Mouse (Mus musculus): ENCODE measurements around the gene H13. TPM values are rescaled to one million over a fixed set of nuclear protein-coding genes. Genes with fewer than 3 reads are reported as not detected.

The H13 gene
- total and polyA plus RNA-seq, 3 experiments = 116 to 175 (median 137) TPM

GRCm38 (mm10) chr2:152709066-152709465, 39.8 kb downstream of the H13 start:
- H3K9ac ChIP-seq (ENCODE audit: insufficient read depth, low read depth) = no peak overlapping the region
- no peak overlapping the region for H3K4me3 ChIP-seq (replicated peaks in 1 of 3; ENCODE audit: low read depth in 2 of 3, low read length in 2 of 3, poor library complexity in 1 of 3)
- no peaks in the 10 kb centered on the region for H3K79me2 ChIP-seq (replicated peaks; ENCODE audit: control insufficient read depth, extremely low read depth, insufficient read depth, poor library complexity, severe bottlenecking)
- H3K4me2 ChIP-seq (ENCODE audit: insufficient read depth, low read depth, poor library complexity, severe bottlenecking) = no peak overlapping the region
- no peaks in the 10 kb centered on the region for H3K9me3 ChIP-seq (replicated peaks; ENCODE audit: low read length)
- in situ Hi-C loops (cut with MboI; ENCODE audit: low pct_ligation_motif_present, low pct_unique_long_range_greater_than_20kb, low sequenced_read_pairs) = no loop called here
- TF ChIP-seq MAFK (IDR thresholded peaks at IDR 0.05; ENCODE audit: insufficient replicate concordance, low read length) = no peak
- TF ChIP-seq JUND (conservative IDR thresholded peaks at IDR 0.05; ENCODE audit: low read depth, low read length) = no peak
- no peak overlapping the region for H3K27ac ChIP-seq (ENCODE audit: insufficient read depth, low read depth)
- peaks cover 43 to 73% of the 10 kb centered on the region in 2 experiments for H3K36me3 ChIP-seq (replicated peaks in 1 of 2; ENCODE audit: control insufficient read depth in 1 of 2, insufficient read depth in 1 of 2, low read length in 1 of 2)
- no peak for DNase-seq (ENCODE audit: extremely low read depth)
- no peaks in the 10 kb centered on the region for H3K27me3 ChIP-seq (replicated peaks)
- dilution Hi-C loops (cut with MboI; ENCODE audit: extremely low pct_ligation_motif_present, extremely low pct_unique_long_range_greater_than_20kb, low sequenced_read_pairs) = no loop called here
- H3K4me1 ChIP-seq (ENCODE audit: control insufficient read depth in 1 of 2, insufficient read depth in 2 of 2) = no peaks in the 10 kb centered on the region

GRCm38 (mm10) chr2:152716241-152716772, 47.0 kb downstream of the H13 start:
- Histone ChIP-seq H3K4me2 (ENCODE audit: insufficient read depth, low read depth, poor library complexity, severe bottlenecking) (no peak overlapping the region), H3K9ac (ENCODE audit: insufficient read depth, low read depth) (no peak overlapping the region), H3K9me3 (replicated peaks; ENCODE audit: low read length) (no peaks in the 10 kb centered on the region), H3K4me1 (ENCODE audit: control insufficient read depth in 1 of 2, insufficient read depth in 2 of 2) (peaks cover 0 to 2% of the 10 kb centered on the region in 2 experiments; a peak in 1 of 4 replicates), H3K79me2 (replicated peaks; ENCODE audit: control insufficient read depth, extremely low read depth, insufficient read depth, poor library complexity, severe bottlenecking) (no peaks in the 10 kb centered on the region), H3K27ac (ENCODE audit: insufficient read depth, low read depth) (no peak overlapping the region), H3K4me3 (replicated peaks in 1 of 3; ENCODE audit: low read depth in 2 of 3, low read length in 2 of 3, poor library complexity in 1 of 3) (no peak overlapping the region), H3K27me3 (replicated peaks) (peaks cover 3% of the 10 kb centered on the region), H3K36me3 (replicated peaks in 1 of 2; ENCODE audit: control insufficient read depth in 1 of 2, insufficient read depth in 1 of 2, low read length in 1 of 2) (peaks cover 4 to 20% of the 10 kb centered on the region in 2 experiments)
- dilution Hi-C loops (cut with MboI; ENCODE audit: extremely low pct_ligation_motif_present, extremely low pct_unique_long_range_greater_than_20kb, low sequenced_read_pairs) (no loop called here), in situ Hi-C loops (cut with MboI; ENCODE audit: low pct_ligation_motif_present, low pct_unique_long_range_greater_than_20kb, low sequenced_read_pairs) (no loop called here)
- no peak for DNase-seq (ENCODE audit: extremely low read depth)
- TF ChIP-seq USF2 (conservative IDR thresholded peaks at IDR 0.05; ENCODE audit: low read depth, low read length) = no peak
- no peak for TF ChIP-seq ELF1 (IDR thresholded peaks at IDR 0.05; ENCODE audit: low read depth, low read length)
- TF ChIP-seq RCOR1 (conservative IDR thresholded peaks at IDR 0.05; ENCODE audit: low read depth, low read length) = no peak
- no peak for TF ChIP-seq JUN (IDR thresholded peaks at IDR 0.05; ENCODE audit: insufficient read depth, low read depth, low read length)
- no peak for TF ChIP-seq EP300 (IDR thresholded peaks at IDR 0.05; ENCODE audit: low read length)
- no peak for TF ChIP-seq BHLHE40 (IDR thresholded peaks at IDR 0.05; ENCODE audit: low read depth, low read length)
- TF ChIP-seq PAX5 (IDR thresholded peaks at IDR 0.05; ENCODE audit: low read length) = no peak
- no peak for TF ChIP-seq TBP (conservative IDR thresholded peaks at IDR 0.05; ENCODE audit: low read depth, low read length)
- no peak for TF ChIP-seq NRF1 (IDR thresholded peaks at IDR 0.05; ENCODE audit: low read depth, low read length)
- no peak for TF ChIP-seq USF1 (IDR thresholded peaks at IDR 0.05; ENCODE audit: low read depth, low read length)
- TF ChIP-seq HCFC1 (IDR thresholded peaks at IDR 0.05; ENCODE audit: low read depth, low read length) = no peak

- no peak for DNase-seq (ENCODE audit: extremely low read depth)
- in situ Hi-C loops (cut with MboI; ENCODE audit: low pct_ligation_motif_present, low pct_unique_long_range_greater_than_20kb, low sequenced_read_pairs) = no loop called here
- dilution Hi-C loops (cut with MboI; ENCODE audit: extremely low pct_ligation_motif_present, extremely low pct_unique_long_range_greater_than_20kb, low sequenced_read_pairs) = no loop called here
- Histone ChIP-seq H3K9ac (ENCODE audit: insufficient read depth, low read depth) (no peak overlapping the region), H3K36me3 (replicated peaks in 1 of 2; ENCODE audit: control insufficient read depth in 1 of 2, insufficient read depth in 1 of 2, low read length in 1 of 2) (peaks cover 4 to 17% of the 10 kb centered on the region in 2 experiments), H3K27ac (ENCODE audit: insufficient read depth, low read depth) (no peak overlapping the region), H3K27me3 (replicated peaks) (peaks cover 3% of the 10 kb centered on the region), H3K9me3 (replicated peaks; ENCODE audit: low read length) (no peaks in the 10 kb centered on the region), H3K4me2 (ENCODE audit: insufficient read depth, low read depth, poor library complexity, severe bottlenecking) (no peak overlapping the region), H3K4me3 (replicated peaks in 1 of 3; ENCODE audit: low read depth in 2 of 3, low read length in 2 of 3, poor library complexity in 1 of 3) (no peak overlapping the region), H3K79me2 (replicated peaks; ENCODE audit: control insufficient read depth, extremely low read depth, insufficient read depth, poor library complexity, severe bottlenecking) (no peaks in the 10 kb centered on the region), H3K4me1 (ENCODE audit: control insufficient read depth in 1 of 2, insufficient read depth in 2 of 2) (peaks cover 0 to 2% of the 10 kb centered on the region in 2 experiments; a peak in 1 of 4 replicates)
- TF ChIP-seq RCOR1 (conservative IDR thresholded peaks at IDR 0.05; ENCODE audit: low read depth, low read length) (no peak), CHD1 (IDR thresholded peaks at IDR 0.05; ENCODE audit: low read depth, low read length) (no peak), JUND (conservative IDR thresholded peaks at IDR 0.05; ENCODE audit: low read depth, low read length) (no peak), HCFC1 (IDR thresholded peaks at IDR 0.05; ENCODE audit: low read depth, low read length) (no peak), KAT2A (IDR thresholded peaks at IDR 0.05; ENCODE audit: insufficient replicate concordance, low read length) (no peak), ELF1 (IDR thresholded peaks at IDR 0.05; ENCODE audit: low read depth, low read length) (no peak), BHLHE40 (IDR thresholded peaks at IDR 0.05; ENCODE audit: low read depth, low read length) (no peak), ZKSCAN1 (IDR thresholded peaks at IDR 0.05; ENCODE audit: borderline replicate concordance, low read depth, low read length) (no peak), CHD2 (IDR thresholded peaks at IDR 0.05; ENCODE audit: low read length) (no peak), SIN3A (IDR thresholded peaks at IDR 0.05; ENCODE audit: low read length) (no peak), NRF1 (IDR thresholded peaks at IDR 0.05; ENCODE audit: low read depth, low read length) (no peak), IRF4 (IDR thresholded peaks at IDR 0.05; ENCODE audit: low read depth, low read length) (no peak), MAX (IDR thresholded peaks at IDR 0.05; ENCODE audit: low read length) (no peak), MYC (IDR thresholded peaks at IDR 0.05; ENCODE audit: low read depth, low read length) (no peak), PAX5 (IDR thresholded peaks at IDR 0.05; ENCODE audit: low read length) (no peak), JUN (IDR thresholded peaks at IDR 0.05; ENCODE audit: insufficient read depth, low read depth, low read length) (no peak), EP300 (IDR thresholded peaks at IDR 0.05; ENCODE audit: low read length) (no peak), UBTF (IDR thresholded peaks at IDR 0.05; ENCODE audit: low read depth, low read length) (no peak)
These were observed 48.4 kb downstream of the H13 start for GRCm38 (mm10) chr2:152717652-152718051.
